Mouse (Mus musculus) stomach, embryonic 15.5 days (tissue): ENCODE measurements around the gene Fmc1. TPM values are rescaled to one million over a fixed set of nuclear protein-coding genes. Genes with fewer than 3 reads are reported as not detected.

Experiments used
- ATAC-seq: fragments of 200-750 bp; cut with Nextera tagmentation; 2 replicates; pipeline ENCODE4 v1.8.0; 2017; ENCODE audit warnings: low read depth, moderate number of reproducible peaks, moderate TSS enrichment; ENCODE audit not compliant: insufficient read depth, low FRiP score
- H3K27ac ChIP-seq: fragments of 300-500 bp; sonication (generic); 2 replicates; pipeline ENCODE4 v1.5.1; 2015; ENCODE audit warnings: mild to moderate bottlenecking, inconsistent platforms
- H3K27me3 ChIP-seq: fragments of 300-500 bp; sonication (generic); replicated peaks from 2 replicates; pipeline ENCODE4 v1.6.1; 2015; ENCODE audit warnings: inconsistent platforms
- H3K36me3 ChIP-seq: fragments of 300-500 bp; sonication (generic); 2 replicates; pipeline ENCODE4 v1.6.1; 2015; ENCODE audit warnings: inconsistent platforms
- H3K4me1 ChIP-seq: fragments of 300-500 bp; sonication (generic); 2 replicates; pipeline ENCODE4 v1.6.1; 2015; ENCODE audit warnings: inconsistent platforms
- H3K4me2 ChIP-seq: fragments of 300-500 bp; sonication (generic); 2 replicates; pipeline ENCODE4 v1.6.1; 2015; ENCODE audit warnings: mild to moderate bottlenecking, inconsistent platforms
- H3K4me3 ChIP-seq: fragments of 300-500 bp; sonication (generic); replicated peaks from 2 replicates; pipeline ENCODE4 v1.5.1; 2015; ENCODE audit warnings: inconsistent platforms
- H3K9ac ChIP-seq: fragments of 300-500 bp; sonication (generic); 2 replicates; pipeline ENCODE4 v1.6.1; 2015; ENCODE audit warnings: inconsistent platforms
- H3K9me3 ChIP-seq: fragments of 300-500 bp; sonication (generic); 2 replicates; pipeline ENCODE4 v1.6.1; 2016; ENCODE audit warnings: inconsistent platforms
- WGBS: fragments of 180-500 bp; shearing (Covaris S2); methylation state at CpG from one replicate; pipeline ENCODE4 v1.1.7; 2015; 5-methylcytosine and 5-hydroxymethylcytosine counted together
- microRNA-seq: library from miRNA; unstranded; fragments of <30 nt; microRNA quantifications from one replicate; pipeline ENCODE4, GENCODE M21; 2016
- polyA plus RNA-seq: library from polyadenylated mRNA; unstranded; fragments of >200 nt; fragmentation: Nextera tagmentation; extraction: Ambion mirVana; gene quantifications from 2 replicates; pipeline ENCODE4 v1.2.1, GENCODE M21; 2015

Fmc1 gene
- polyA plus RNA-seq, 1 experiment from 2014 or later = 156 TPM

DNA sequence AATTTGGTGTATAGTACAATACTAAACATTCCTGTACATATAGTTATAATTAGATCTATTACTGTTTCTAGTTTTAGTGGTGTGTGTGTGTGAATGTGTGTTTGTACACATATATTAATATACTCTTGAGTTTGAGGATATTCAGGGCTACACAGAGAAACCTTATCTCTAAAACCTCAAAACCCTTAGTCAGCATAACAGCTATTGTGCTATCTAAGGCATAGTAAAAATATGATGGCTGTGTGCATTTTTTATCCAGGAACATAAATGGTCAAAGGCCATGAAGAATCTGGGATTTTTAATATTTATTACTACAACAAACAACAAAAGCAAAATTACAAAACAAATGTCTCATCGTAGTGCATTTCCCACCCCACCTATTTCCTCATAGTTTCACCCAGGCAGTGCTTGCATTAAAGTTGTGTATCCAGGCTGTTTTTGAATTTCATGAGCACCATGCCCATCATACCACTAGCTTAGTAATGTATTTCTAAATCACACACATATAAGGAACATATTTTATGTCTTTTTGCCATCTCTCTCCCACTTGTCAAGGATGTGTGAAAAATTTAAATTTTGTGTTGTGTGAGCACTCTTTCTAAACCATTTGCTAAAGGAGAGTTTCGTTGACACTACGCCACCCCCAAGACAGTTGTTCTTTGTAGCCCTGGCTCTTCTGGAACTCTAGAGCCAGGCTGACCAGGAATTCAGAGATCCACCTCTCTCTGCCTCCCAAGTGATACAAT is 47.0 kb downstream of the Fmc1 start:
- no peak overlapping the region for H3K4me3 ChIP-seq
- no peaks in the 10 kb centered on the region; the same call in 1 of the 2 replicates for H3K36me3 ChIP-seq
- H3K4me1 ChIP-seq = no peaks in the 10 kb centered on the region
- H3K27ac ChIP-seq = no peak overlapping the region
- no peaks in the 10 kb centered on the region for H3K9me3 ChIP-seq
- H3K27me3 ChIP-seq = no peaks in the 10 kb centered on the region
- ATAC-seq = no peak
- no peak overlapping the region for H3K4me2 ChIP-seq
- H3K9ac ChIP-seq = no peak overlapping the region
- 96% methylated on average over 3 of the region's 3 CpGs for WGBS

DNA sequence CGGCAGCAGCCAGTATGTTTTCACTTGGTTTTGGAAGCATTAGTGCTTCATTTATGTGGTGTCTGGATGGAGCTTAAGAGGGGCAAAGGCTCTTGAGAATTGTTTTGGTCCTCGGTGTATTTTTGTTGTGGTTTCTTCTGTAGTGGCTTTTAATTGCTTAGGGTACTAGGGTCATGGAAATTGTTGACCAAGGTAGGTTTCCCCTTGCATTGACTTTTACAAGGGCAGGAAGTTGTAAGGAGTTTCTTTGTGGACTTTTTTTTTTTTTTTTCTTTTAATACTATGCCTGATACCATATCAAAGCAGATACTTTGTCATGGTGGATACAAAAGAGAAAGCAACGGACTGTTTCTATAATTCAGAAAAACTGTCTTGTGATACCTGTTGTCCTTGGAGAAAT is 48.4 kb downstream of the Fmc1 start:
- WGBS = 88% methylated on average over 3 of the region's 3 CpGs
- Histone ChIP-seq H3K4me3 (no peak overlapping the region), H3K4me2 (no peak overlapping the region), H3K27me3 (no peaks in the 10 kb centered on the region), H3K9me3 (no peaks in the 10 kb centered on the region), H3K36me3 (peaks cover 8% of the 10 kb centered on the region; the same call in 1 of the 2 replicates), H3K27ac (no peak overlapping the region), H3K9ac (no peak overlapping the region), H3K4me1 (no peaks in the 10 kb centered on the region)
- ATAC-seq = no peak

Small RNA genes within 50 kb of the gene (microRNA-seq; reads per million reads assigned to microRNA genes)
- gene Mir7670 = not detected

Other genes with a start within 250 kb of the Fmc1 start
- 8.2 and 9.4 TPM in 2 replicates for gene Zc3hav1l, start 234.2 kb upstream of the Fmc1 start, polyA plus RNA-seq
- gene Zc3hav1, start 178.9 kb upstream of the Fmc1 start, polyA plus RNA-seq = 10.2 and 12.1 TPM in 2 replicates
- gene Ttc26, start 152.0 kb upstream of the Fmc1 start, polyA plus RNA-seq = 5.8 and 5.9 TPM in 2 replicates
- gene Ubn2, start 99.6 kb upstream of the Fmc1 start, polyA plus RNA-seq = 12.1 and 12.7 TPM in 2 replicates
- 37.9 and 41.1 TPM in 2 replicates for gene Luc7l2, start 17.8 kb downstream of the Fmc1 start, polyA plus RNA-seq
- gene Klrg2, start 103.7 kb downstream of the Fmc1 start, polyA plus RNA-seq = 0.67 and 1.2 TPM in 2 replicates
- 3.2 and 3.4 TPM in 2 replicates for gene Clec2l, start 129.6 kb downstream of the Fmc1 start, polyA plus RNA-seq